Mouse (Mus musculus) Muller cell, postnatal 12 days (primary cell): ENCODE results near the gene Dok1.
A peak's percentile ranks its signal among the peaks of the same experiment; 100 is the strongest.

Experiments used
- DNase-seq: peaks from one replicate; pipeline ENCODE4 v3.0.0-alpha.2; 2015; ENCODE audit errors: inconsistent ontology term

Gene Dok1

DNA sequence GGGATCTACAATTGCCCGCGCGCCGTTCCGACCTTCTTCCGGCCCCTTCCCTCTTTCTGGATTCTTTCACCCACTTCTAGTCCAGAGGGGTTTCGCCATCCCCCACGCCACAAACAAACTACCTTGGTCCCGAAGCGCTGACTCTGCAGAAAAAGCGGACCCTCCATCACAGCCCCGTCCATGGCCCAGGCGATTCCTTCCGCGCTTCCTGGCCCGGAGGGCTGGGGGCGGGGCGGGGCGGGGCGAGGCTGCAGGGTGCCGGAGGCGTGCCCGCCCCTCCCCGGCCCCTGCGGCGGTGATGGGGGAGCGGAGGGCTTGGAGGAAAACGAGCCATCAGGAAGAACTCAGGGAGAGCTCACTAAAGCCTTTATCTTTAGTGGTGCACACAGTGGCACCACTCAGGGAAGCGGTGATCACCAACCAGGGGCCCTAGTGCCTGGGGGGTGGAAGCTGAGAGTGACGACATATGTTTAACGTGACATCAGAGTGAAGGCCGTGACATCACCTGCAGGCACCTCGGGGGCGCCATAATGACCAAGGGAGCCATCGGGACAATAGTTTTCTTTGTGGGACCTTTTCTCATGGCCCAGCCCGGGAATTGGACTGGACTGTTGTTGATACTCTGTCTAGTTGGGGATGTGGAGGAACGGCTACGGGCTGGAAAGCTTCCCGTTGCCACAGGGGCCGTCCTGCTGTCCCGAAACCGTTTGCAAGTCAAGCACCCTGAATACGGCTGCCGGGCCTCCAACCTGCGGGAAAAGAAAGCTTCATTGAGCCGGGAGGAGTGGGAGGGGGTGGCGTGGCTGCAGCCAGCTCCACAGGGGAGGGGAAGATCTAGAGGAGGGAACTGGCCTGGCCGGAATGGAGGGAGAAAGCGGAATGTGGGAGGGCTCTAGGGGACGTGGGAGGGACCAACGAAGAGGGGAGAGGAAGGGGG, at the start of gene Dok1, which contains the start of gene Loxl3:
Gene Dok1, minus strand, starts transcription at position 223 of the 937 bp plus-strand sequence.
Gene Loxl3, plus strand, starts transcription at position 925 of the 937 bp plus-strand sequence.
- DNase-seq: peak; percentile 94

DNA sequence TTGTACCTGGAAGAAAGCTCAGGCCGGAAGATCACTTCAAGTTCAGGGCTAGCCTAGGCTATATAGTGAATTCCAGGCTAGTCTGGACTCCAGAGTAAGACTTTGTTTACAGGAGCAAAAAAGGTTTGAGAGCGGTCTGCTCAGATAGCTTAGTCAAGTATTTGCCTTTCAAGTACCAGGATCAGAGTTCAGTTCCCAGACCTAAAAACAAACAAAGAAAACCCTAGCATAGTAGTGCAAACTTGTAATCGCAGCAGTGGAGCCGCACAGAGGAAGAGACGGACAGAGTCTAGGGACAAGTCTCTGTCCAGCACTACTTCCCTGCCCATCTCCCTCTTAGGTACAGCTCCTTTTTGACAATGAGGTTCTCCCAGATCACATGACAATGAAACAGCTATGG, 46.9 kb upstream of the Dok1 start:
- DNase-seq: no peak

DNA sequence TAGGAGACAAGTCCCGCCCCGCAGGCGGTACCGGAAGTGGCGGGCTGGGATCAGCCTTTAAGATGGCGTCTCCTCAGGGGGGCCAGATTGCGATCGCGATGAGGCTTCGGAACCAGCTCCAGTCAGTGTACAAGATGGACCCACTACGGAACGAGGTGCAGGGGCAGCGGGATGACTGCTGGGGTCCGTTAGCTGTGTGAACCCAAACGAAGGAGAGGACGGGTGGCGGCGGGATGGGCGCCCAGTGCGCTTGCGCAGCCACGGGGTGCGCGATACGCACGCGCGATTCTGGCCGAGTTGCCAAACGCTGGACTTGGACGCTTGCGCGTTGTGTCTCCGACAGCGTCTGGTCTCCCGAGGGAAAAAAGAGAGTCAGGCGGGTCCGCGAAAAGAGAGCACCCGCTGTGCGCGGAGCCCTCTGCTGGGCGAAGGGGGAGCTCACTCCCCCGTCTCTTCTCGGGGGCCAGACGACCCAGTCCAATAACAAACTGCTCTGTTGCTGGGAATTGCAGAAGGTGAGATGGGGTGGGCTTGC, 45.1 kb upstream of the Dok1 start:
- DNase-seq: peak; percentile 98

DNA sequence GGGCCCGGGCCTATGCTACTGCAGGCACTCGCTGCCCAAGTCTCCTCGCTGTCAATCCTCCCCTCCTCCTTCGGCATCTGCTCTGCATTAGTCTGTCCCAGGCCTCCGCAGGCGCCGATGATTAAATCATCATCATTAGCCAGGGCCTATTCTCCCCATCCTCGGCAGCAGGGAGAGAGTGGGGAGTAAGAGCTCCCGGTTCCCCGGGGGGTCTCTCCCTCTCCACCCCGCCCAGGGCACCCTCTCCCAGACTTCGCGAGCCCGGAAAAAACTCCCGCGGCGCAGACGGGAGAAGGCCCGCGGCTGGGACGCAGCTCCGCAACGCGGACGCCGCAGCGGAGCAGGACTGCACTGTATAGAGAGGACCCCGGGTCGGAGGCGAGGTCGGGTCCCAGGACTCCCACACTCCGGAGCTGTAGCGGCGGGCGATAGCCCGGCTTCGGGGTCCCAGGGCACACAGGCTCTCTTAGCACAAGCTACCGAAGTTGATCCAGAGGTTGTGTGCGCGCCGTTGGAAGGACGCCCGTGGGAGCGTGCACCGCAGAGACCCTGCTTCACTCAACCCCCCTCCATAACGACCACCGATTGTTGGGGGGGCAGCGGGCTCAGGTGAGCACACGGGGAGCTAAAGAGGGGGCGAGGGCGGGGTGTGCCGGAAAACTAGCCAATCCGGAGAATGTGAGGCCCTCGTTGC, 44.5 kb upstream of the Dok1 start, which contains the start of gene Pcgf1:
Gene Pcgf1, plus strand, starts transcription at position 240 of the 694 bp plus-strand sequence.
- DNase-seq: peak; percentile 57

DNA sequence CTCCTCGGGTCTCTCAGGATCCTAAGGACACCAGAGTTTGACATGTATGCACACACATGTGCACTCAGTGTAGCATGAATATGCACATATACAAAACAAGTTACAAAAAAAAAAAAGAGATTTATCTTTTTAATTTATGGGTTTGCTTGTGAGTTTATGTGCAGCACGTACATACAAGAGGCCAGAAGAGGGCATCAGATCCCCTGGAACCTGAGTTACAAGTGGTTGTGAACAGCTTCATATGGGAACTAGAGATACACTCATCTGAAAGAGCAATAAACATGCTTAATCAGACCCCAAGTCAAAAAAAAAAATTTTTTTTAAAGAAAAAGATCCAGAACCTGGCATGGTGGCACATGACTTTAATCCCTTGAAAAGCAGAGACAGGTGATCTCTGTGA, 41.7 kb upstream of the Dok1 start:
- no peak for DNase-seq

DNA sequence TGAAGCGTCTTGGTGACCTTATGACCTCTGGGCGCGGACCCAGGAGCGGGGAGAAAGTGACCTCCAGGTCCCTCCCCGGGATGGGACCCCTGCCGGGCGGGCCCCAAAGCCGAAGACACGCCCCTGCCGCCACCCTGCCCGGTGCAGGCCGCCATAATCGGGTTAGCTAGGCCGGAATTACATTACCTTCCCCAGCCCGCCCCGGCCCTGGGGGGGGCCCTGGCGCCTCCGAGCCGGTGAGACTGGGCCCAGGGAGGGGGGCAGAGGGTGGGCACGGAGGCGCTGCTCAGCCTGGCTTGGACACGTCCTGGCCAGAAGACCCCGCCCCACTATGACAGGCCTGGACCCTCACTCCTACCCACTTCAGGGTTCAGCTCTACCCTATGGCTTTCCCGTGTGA, 37.9 kb upstream of the Dok1 start:
- no peak for DNase-seq

DNA sequence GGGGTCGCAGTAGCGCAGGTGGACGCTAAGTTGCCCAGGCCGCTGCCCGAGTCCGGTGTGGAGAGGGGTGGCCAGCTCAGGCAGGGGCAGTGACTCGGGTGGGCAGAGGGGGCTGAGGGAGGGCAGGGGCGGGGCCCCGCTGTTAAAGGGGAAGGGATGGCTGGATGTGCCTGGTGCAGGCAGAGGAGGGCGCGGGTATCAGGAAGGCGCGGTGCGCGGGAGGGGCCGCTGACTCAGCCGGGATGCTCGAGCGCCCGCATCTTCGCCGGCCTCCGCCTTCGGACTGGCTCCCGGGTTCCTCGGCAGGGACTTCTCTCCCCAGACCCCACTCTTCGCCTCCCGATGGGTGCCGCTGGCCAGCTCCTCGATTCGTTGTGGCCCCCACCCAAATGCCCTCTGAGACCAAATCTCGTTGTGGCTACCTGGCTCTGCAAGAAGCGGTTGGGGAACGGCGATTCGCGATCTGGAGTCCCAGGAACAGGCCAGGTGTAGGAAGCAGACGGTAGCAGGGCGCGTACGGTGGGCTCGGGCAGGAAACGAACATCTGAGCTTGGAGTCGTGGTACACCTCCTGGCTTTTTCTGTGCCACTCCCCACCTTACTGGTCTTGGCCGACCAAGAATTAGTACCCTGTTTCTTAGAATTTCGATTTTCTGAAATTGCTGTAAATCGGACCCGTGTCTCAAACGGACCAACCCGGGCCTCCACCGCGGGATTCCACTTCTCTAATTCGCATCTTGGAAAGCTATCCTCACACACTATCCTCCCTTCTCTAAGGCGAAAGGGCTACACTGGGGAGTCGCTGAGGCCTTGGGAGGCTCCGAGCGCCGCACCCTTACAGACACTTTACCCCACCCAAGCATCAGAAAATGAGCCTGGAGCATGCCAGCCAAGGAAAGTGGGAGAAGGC, 37.3 kb upstream of the Dok1 start:
- DNase-seq: peak; percentile 65

DNA sequence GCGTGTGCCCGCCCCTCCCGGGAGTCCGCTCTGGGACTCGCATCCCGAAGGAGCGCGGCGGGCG, 36.8 kb upstream of the Dok1 start, which contains the start of gene Tlx2:
Gene Tlx2, minus strand, starts transcription at position 47 of the 64 bp plus-strand sequence.
- no peak for DNase-seq

DNA sequence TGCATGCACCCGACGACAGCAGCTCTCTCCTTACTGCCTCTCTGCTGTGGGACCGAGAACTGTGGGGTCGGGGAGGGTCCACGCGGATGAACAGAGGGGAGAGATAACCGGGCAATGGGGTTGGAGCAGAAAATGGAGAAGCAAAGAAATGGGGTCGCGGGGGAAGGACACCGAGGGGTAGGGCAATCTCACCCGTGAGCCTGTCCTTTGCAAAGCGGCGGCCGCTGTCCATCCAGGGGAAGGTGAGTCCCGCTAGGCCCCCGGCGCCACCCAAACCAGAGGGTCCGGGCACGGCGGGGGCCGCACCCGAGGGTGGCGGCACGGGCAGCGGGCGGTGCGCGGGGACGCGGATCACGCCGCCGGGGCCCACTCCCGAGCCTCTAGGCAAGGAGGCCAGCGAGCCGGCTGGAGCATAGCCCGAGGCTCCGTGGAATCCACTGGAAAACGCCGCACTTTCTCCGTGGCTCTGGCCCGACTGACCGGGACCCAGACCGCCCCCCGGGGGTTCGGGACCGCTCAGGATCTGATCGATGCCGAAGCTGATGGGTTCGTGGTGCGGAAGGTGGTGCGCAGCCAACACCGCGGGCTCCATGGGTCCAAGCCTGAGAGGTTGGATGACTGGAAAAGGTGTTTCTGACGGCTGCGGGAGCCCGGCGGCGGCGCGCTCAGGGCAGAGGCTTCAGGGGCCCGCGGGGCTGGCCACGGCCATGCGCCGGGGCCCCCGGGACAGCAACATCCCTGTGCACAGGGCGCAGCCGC, 36.4 kb upstream of the Dok1 start:
- no peak for DNase-seq

DNA sequence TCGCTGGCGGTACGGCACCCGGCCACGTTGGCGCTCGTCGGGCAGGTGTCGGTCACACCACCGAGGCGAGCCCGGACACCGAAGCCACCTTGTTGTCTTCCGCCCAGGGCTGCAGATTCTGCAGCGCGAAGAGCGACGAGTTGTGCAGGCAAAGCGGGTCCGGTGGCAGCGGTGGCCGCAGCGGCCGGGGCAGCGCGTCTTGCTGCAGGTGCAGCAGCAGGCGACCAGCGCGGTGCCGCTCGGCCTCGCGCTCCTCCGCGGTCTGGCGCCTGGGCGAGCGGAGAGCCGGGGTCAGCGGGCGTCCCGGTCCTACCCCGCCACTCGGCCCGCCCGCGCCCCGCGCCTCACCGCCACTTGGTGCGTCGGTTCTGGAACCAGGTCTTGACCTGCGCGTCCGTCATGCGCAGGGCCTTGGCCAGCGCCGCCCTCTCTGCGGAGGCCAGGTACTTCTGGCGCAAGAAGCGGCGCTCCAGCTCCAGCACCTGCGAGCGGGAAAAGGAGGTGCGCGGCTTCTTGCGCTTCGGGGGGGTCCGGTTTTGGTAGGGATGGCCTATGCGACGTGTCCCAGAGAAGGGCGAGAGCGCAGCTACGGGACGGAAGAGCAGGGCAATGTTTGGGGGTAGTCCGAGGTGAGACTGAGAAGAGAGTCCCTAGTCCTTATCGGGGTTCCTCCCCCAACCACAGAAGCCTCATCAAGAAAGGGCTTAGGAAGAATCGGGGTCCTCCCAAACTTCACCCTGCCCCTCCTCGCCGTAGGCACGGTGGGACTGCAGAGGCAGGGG, 35.6 kb upstream of the Dok1 start:
- no peak for DNase-seq

DNA sequence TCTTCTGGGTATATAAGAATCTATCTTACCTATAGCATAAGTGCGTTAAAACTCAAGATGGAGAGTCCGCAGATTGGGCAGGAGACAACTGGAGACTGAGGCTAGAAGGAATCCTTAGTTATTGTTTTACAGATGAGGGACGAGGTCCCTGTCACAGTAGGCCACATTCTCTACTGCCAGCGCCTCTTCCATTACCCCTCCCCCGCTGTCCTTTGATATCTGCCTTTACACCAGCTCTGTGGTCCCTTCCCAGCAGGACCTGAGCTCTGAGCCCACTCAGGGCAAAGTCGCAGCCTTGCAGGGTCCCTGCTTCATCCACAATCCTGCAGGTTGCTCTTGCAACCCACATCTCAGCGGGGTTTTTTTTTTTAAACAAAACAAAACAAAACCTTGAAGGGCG, 35.0 kb upstream of the Dok1 start:
- DNase-seq: no peak

DNA sequence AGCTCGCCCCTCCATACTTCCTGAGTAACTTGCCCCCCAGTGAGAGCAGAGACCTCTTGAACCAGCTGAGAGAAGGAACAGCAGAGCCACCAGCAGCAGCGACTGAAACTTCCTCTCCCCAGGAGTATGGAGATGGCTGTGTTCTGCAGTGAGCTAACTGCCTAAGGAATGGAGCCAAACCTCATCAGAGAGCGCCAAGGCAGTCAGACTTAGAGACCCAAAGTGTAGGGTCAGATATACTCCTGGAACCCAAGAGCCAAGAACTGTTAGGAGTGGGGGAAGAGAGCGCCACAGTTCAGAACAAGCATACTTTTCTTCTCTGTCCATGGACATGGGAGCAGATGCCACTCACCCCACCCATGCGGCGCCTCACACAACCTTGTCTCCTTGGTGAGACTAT, 33.2 kb upstream of the Dok1 start:
- DNase-seq: no peak

DNA sequence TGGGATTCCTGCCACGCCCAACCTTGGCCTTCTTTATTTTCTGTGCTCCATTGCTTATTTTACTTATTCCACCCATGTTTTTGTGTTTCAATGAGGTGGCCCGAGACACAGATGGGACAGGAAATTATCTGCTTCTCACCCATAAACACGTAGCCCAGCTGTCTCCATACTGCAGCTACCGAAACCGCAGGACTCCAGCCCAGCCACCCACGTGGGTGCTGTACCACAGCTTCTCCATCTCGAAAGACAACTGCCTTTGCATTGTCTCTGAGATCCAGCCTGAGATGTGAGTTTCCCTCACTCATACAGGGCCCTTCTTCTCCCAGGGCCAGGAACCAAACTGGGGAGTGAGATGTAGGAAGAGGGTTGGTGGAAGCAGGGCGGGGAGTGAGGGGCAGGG, 32.7 kb upstream of the Dok1 start:
- DNase-seq: no peak

DNA sequence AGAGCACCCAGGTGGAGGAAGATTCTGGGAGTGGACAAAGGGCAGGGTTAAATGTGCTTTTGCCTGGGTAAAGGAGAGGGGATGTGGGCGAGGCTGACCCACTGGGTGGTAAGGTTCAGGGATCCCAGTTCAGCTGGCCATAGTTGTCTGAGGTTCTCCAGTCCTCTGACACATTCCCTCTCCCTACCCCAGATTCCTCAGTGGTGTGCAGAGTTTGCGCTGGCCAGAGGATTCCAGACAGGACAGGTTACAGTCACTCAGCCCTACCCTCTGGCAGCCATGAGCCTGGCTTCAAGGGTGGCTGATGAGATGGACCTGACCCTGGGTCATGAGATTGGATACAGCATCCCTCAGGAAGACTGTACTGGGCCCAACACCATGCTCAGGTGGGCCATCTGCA, 25.5 kb upstream of the Dok1 start:
- no peak for DNase-seq

DNA sequence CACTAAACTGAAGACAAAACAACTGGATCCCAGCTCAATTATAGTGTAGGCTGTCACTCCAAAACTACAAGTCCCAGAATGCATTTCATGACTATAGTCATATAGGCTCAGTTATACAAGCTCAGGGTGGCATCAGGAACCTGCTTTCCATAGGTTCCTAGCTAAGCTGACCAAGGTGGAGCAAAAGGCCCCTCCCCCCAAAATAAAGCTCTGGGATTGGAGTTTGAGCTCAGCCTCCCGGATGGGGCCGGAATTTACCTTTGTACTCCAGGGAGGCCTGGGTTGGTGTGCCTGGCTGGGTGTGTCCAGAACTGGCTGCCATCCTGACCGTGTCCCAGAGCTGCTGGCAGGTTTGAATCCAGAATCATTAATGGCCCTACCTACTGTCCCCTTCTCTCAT, 24.5 kb upstream of the Dok1 start, which contains the start of gene Dqx1:
Gene Dqx1, plus strand, starts transcription at position 55 of the 400 bp plus-strand sequence.
- no peak for DNase-seq

DNA sequence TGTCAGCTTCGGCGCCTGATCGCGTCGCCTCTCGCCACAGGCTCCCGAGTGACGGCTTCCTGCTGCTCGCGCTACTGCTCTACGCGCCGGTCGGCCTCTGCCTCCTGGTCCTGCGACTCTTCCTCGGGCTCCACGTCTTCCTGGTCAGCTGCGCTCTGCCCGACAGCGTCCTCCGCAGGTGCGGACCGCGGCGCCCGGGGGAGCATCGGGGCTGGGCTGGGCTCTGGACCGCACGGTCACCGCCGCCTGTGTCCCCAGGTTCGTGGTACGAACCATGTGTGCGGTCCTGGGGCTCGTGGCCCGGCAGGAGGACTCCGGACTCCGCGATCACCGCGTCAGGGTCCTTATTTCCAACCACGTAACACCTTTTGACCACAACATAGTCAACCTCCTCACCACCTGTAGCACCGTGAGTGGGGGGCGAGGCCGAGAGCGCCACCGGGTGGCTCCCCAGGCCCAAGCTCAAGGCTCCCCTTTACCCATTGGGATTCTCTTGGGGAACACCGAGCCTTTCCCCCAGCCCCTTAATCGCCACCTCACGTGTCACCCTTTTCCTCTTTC, 21.7 kb upstream of the Dok1 start, which contains the start of gene Htra2:
Gene Htra2, minus strand, starts transcription at position 403 of the 561 bp plus-strand sequence.
- no peak for DNase-seq

DNA sequence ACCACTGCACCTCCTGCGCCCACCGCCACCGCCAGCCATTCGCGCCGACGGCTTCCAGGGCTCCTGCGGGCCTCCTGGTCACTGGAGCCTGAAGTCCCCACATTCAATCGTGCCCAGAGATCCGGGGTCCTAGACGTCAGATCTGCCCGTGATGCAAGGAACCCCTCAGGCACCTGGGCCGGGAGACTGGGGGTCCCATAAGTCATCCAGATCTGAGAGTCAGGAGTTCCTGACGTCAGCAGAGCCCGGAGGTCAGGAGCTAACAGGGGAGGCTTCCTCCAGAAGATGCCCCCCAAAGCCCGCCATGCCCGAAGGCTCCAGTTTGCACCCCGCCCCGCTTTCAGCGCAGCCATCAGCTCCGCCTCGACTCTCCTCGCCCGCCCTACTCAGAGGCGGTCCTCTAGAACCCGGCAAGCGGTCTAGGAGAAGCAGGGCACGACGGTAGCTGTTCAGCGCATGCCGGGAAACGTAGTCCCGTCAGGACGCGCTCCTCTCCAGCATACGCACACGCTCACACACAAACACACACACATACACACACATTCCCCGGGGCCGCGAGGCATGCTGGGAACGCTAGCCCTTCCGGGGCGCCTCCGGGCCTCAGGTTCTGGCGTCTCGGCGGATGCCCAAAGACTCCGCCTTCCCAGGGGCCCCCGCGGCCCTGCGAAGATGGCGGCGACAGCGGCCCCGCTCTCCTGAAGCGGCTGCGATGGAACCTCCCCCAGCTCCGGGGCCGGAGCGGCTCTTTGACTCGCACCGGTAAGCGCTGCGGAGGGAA, 21.0 kb upstream of the Dok1 start, which contains the start of gene Aup1:
Gene Aup1, plus strand, starts transcription at position 448 of the 778 bp plus-strand sequence.
- DNase-seq: peak; percentile 99

DNA sequence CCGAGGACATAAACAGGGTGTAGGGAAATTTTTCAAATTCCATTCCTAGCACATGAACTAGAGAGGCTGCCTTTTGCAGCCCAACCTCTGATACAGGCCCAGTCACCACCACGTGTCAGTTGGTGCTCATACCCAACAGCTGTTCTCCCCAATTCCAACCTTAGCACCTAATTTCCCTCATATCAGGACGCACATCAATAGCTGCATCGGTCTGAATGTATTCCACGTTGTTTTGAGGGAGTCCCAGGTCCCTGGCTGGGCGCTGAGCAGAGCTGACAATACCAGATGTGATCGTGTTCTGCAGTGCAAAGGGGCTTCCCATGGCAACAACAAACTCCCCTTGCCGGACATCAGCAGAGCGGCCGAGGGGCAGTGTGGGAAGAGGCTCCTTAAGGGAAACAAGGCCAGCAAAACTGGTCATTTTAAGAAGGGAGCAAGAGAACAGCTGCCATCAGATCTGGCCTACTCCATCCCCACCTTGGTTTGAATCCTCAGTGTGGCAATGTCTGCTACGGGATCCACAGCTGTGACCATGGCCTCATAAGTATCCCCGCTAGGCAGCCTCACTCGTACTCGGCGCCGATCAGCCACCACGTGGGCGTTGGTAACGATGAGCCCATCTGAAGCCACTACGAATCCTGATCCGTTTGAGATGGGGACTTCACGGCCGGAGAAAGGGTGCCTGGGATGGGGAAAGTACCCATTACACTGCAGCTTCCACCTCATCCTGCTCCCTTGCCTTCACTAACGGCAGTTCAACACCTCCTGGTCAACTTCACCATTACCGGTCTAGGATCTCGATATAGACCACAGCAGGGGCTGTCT, 20.1 kb upstream of the Dok1 start:
- DNase-seq: peak; percentile 69
